Mouse (Mus musculus) stomach, adult 2 months (tissue): Measurements from ENCODE around the gene Kdm4b. TPM values are rescaled to one million over a fixed set of nuclear protein-coding genes. Genes with fewer than 3 reads are reported as not detected.

Experiments used
- polyA plus RNA-seq: library from polyadenylated mRNA; depleted of rRNA; stranded (reverse); fragments of >200 nt; gene quantifications from 2 replicates; pipeline ENCODE4 v1.2.3, GENCODE M21; 2012; rRNA removed

The Kdm4b gene
- 15.1 and 18.6 TPM in 2 replicates for polyA plus RNA-seq

DNA sequence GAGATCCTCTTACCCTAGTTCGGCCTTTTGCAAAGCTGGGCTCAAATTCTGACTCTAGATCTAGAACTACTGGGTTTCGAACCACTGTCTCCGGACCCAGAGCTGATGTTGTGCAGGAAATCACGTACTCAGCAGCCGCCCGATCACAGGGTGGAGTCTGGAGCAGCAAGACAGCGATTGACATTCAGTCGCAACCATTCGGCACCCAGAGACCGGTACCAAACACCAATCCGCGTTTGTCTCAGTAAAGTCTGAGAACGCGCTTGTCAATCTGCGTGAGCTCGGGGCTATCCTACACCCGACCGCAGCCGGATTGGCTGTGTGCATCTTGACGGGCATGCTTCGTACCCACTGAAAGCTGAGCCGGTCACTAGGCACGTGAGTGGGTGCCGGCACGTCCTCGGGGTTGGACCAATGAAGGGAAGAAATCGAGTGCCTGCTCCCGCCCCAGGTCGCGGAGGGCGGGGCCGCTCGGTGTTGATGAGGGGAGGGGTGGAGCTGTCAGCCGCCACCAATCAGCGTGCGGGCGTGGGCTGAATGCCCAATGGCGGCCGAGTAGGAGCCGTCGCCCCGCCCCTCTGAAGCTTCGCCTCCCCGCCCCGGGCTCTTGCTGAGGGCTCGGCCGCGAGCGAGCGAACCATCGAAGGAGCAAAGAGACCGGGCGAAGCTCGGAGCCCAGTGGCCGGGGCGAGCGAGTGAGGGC is at the start of gene Kdm4b:
TSS of gene Kdm4b (plus strand) at position 613 of the 703 bp plus-strand sequence.

GRCm38 (mm10) chr17:56276643-56277566 is 49.0 kb upstream of the Kdm4b start, which contains the start of gene Ticam1:
Gene Ticam1 (minus strand): TSS chr17:56276786.

GRCm38 (mm10) chr17:56292531-56293222 is 33.2 kb upstream of the Kdm4b start, which contains the start of gene Plin3:
Gene Plin3 (minus strand): TSS chr17:56292873.

GRCm38 (mm10) chr17:56300186-56300585 is 25.7 kb upstream of the Kdm4b start, which contains the start of gene Arrdc5:
Gene Arrdc5 (minus strand): TSS chr17:56300286.

DNA sequence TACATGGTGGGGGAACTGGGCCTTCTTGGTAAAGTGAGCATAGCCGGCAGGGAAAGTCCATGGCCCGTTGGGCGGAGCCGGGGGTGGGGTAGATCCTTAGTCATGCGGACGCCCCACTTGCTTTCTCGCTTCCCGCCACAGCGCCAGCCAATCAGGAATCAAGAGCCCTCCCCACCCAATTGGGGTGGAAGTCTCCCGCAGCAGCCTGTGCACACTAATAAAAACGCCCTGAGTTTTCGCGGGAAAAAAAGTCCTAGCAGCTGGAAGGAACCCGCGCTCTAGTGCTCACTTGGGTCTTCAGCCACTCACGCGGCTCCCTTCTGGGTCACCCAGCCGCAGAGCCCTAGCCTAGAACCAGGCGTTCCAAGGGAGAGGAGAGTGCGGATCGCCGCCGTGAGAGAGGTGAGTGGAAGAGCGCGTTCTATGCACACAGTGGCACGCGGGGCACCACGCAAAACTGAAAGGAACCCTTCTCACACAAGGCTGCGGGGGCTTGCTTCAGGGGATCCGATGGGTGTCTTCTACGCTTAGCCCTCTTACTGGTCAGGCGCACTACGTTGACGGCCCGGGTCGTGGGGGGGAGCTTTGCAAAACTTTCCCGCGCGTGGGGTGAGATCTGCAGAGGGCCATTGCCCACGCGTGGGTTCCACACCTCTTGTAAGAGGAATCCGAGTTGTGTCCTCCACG is 22.6 kb upstream of the Kdm4b start, which contains the start of gene Uhrf1:
TSS of gene Uhrf1 (plus strand) at position 162 of the 687 bp plus-strand sequence.

Other genes starting within 250 kb of the Kdm4b start
- 22.5 and 23.4 TPM in 2 replicates for gene Hdgfl2, start 246.4 kb upstream of the Kdm4b start, polyA plus RNA-seq
- gene Plin4, start 216.3 kb upstream of the Kdm4b start, polyA plus RNA-seq = 10.9 and 12.4 TPM in 2 replicates
- 0.91 and 1.1 TPM in 2 replicates for gene Plin5, start 208.5 kb upstream of the Kdm4b start, polyA plus RNA-seq
- gene Lrg1, start 204.1 kb upstream of the Kdm4b start, polyA plus RNA-seq = 20.4 and 44.5 TPM in 2 replicates
- 4.3 and 10.0 TPM in 2 replicates for gene Sema6b, start 185.7 kb upstream of the Kdm4b start, polyA plus RNA-seq
- 1.9 and 2.3 TPM in 2 replicates for gene Tnfaip8l1, start 163.6 kb upstream of the Kdm4b start, polyA plus RNA-seq
- gene Mydgf, start 142.1 kb upstream of the Kdm4b start, polyA plus RNA-seq = 58.8 and 74.9 TPM in 2 replicates
- 23.2 and 24.5 TPM in 2 replicates for gene Dpp9, start 107.2 kb upstream of the Kdm4b start, polyA plus RNA-seq
- gene Fem1a, start 69.3 kb upstream of the Kdm4b start, polyA plus RNA-seq = 14.9 and 19.2 TPM in 2 replicates
- 23.4 and 24.4 TPM in 2 replicates for gene Ticam1, start 49.3 kb upstream of the Kdm4b start, polyA plus RNA-seq
- 29.0 and 30.0 TPM in 2 replicates for gene Plin3, start 33.2 kb upstream of the Kdm4b start, polyA plus RNA-seq
- not detected in 2 replicates for gene Arrdc5, start 25.8 kb upstream of the Kdm4b start, polyA plus RNA-seq
- 4.9 and 5.6 TPM in 2 replicates for gene Uhrf1, start 22.7 kb upstream of the Kdm4b start, polyA plus RNA-seq
- 51.4 and 69.9 TPM in 2 replicates for gene Ptprs, start 150.4 kb downstream of the Kdm4b start, polyA plus RNA-seq
- gene Znrf4, start 186.4 kb downstream of the Kdm4b start, polyA plus RNA-seq = not detected in 2 replicates
- gene Gm20219, start 228.3 kb downstream of the Kdm4b start, polyA plus RNA-seq = 18.8 and 19.0 TPM in 2 replicates